Mouse (Mus musculus) liver, embryonic 14.5 days (tissue): Measurements from ENCODE around the gene Ereg. TPM values are rescaled to one million over a fixed set of nuclear protein-coding genes. Genes with fewer than 3 reads are reported as not detected.

ENCODE experiments used
- ATAC-seq: fragments of 200-750 bp; cut with Nextera tagmentation; 2 replicates; pipeline ENCODE4 v1.8.0; 2017; ENCODE audit warnings: moderate number of reproducible peaks, mild to moderate bottlenecking, moderate library complexity; ENCODE audit not compliant: insufficient read depth
- DNase-seq, 3 experiments: peaks; one replicate each; pipeline ENCODE4 v3.0.0-alpha.2; 2012 to 2013; ENCODE audit warnings: low read depth in 3 of 3, low spot score in 3 of 3
- H3K27ac ChIP-seq: fragments of 300-500 bp; sonication (generic); 2 replicates; pipeline ENCODE4 v1.5.1; 2014; ENCODE audit warnings: moderate library complexity, mild to moderate bottlenecking, control low read depth, inconsistent platforms
- H3K27me3 ChIP-seq: fragments of 300-500 bp; sonication (generic); 2 replicates; pipeline ENCODE4 v1.6.1; 2014; ENCODE audit warnings: mild to moderate bottlenecking, low read length, moderate library complexity; ENCODE audit not compliant: control insufficient read depth, insufficient read depth
- H3K36me3 ChIP-seq: fragments of 300-500 bp; sonication (generic); replicated peaks from 2 replicates; pipeline ENCODE4 v1.6.1; 2014; ENCODE audit warnings: low read depth; ENCODE audit not compliant: control insufficient read depth, insufficient read depth
- H3K4me1 ChIP-seq, 2 experiments: fragments of 200-500 bp in 1 of 2; fragments of 300-500 bp in 1 of 2; sonication (generic) in 1 of 2; replicated peaks; 2 replicates each; pipeline ENCODE4 v1.6.1; 2012 to 2014; ENCODE audit warnings: antibody characterized with exemption in 1 of 2, inconsistent platforms in 1 of 2, low read length in 1 of 2; ENCODE audit not compliant: control insufficient read depth in 2 of 2, insufficient read depth in 2 of 2
- H3K4me2 ChIP-seq: fragments of 300-500 bp; sonication (generic); 2 replicates; pipeline ENCODE4 v1.6.1; 2014; ENCODE audit warnings: low read depth, mild to moderate bottlenecking, control low read depth, moderate library complexity
- H3K4me3 ChIP-seq, 2 experiments: fragments of 200-500 bp in 1 of 2; fragments of 300-500 bp in 1 of 2; sonication (generic) in 1 of 2; 2 replicates each; pipeline ENCODE4 v1.5.1; 2012 to 2014; ENCODE audit warnings: low read depth in 2 of 2, low read length in 2 of 2, mild to moderate bottlenecking in 2 of 2, control low read depth in 1 of 2, inconsistent platforms in 1 of 2, moderate library complexity in 1 of 2; ENCODE audit not compliant: insufficient read depth in 1 of 2
- H3K9ac ChIP-seq: fragments of 300-500 bp; sonication (generic); replicated peaks from 2 replicates; pipeline ENCODE4 v1.6.1; 2014; ENCODE audit warnings: mild to moderate bottlenecking, control low read depth, moderate library complexity
- H3K9me3 ChIP-seq: fragments of 300-500 bp; sonication (generic); 2 replicates; pipeline ENCODE4 v1.6.1; 2016; ENCODE audit warnings: low read length, mixed read lengths; ENCODE audit not compliant: control insufficient read depth
- CTCF ChIP-seq: IDR thresholded peaks from 2 replicates; pipeline ENCODE4 v1.5.1; 2016; ENCODE audit warnings: antibody characterized with exemption, low read depth, control low read depth
- EP300 ChIP-seq: IDR thresholded peaks from 2 replicates; pipeline ENCODE4 v1.6.1; 2016; ENCODE audit warnings: antibody characterized with exemption, low read depth
- WGBS: fragments of 180-500 bp; shearing (Covaris S2); extraction: QIAGEN DNeasy Blood & Tissue Kit; methylation state at CpG from one replicate; pipeline ENCODE4 v1.1.7; 2014; ENCODE audit not compliant: insufficient replicate concordance; 5-methylcytosine and 5-hydroxymethylcytosine counted together
- polyA plus RNA-seq, 2 experiments: library from polyadenylated mRNA; depleted of rRNA in 1 of 2; stranded (reverse) in 1 of 2; unstranded in 1 of 2; fragments of >200 nt; fragmentation: Nextera tagmentation in 1 of 2; extraction: Ambion mirVana in 1 of 2; gene quantifications; 2 replicates each; pipeline versions ENCODE4 v1.2.1 to v1.2.3; 2012 to 2014

Ereg gene
- polyA plus RNA-seq (2012; rRNA removed) (0.02 and 0.06 TPM in 2 replicates), polyA plus RNA-seq (2014; fragmentation: Nextera tagmentation; extraction: Ambion mirVana) (0.14 TPM in 1 of 2 replicates, not detected in the other)

GRCm38 (mm10) chr5:91074450-91074950, at the start of gene Ereg:
Ereg (plus strand) TSS chr5:91074622.
- Histone ChIP-seq H3K27ac (no peak within 1 kb of the TSS), H3K27me3 (peaks cover 6% of the 10 kb centered on the region), H3K4me2 (no peak within 1 kb of the TSS), H3K36me3 (no peaks in the 10 kb centered on the region), H3K4me1 (no peaks in the 10 kb centered on the region), H3K9me3 (no peaks in the 10 kb centered on the region), H3K9ac (no peak within 1 kb of the TSS), H3K4me3 (peak within 1 kb of the TSS; percentile 0 to 29; a peak in 2 of 4 replicates)
- TF ChIP-seq EP300 = no peak
- no peak for TF ChIP-seq CTCF
- ATAC-seq (no peak), DNase-seq (no peak)
- 2% methylated on average over 25 of the region's 25 CpGs for WGBS

- WGBS = 60% methylated on average over 6 of the region's 6 CpGs
- Histone ChIP-seq H3K4me3 (no peak within 1 kb of the TSS), H3K27ac (no peak within 1 kb of the TSS), H3K4me2 (no peak within 1 kb of the TSS), H3K36me3 (no peaks in the 10 kb centered on the region), H3K9ac (no peak within 1 kb of the TSS), H3K9me3 (no peaks in the 10 kb centered on the region), H3K27me3 (no peaks in the 10 kb centered on the region), H3K4me1 (no peaks in the 10 kb centered on the region)
- no peak for TF ChIP-seq EP300
- no peak for TF ChIP-seq CTCF
- ATAC-seq = no peak
- no peak for DNase-seq
Measured at GRCm38 (mm10) chr5:91027164-91027563, 47.3 kb upstream of the Ereg start, which contains the start of gene Epgn. Epgn (plus strand) TSS chr5:91027464.

DNA sequence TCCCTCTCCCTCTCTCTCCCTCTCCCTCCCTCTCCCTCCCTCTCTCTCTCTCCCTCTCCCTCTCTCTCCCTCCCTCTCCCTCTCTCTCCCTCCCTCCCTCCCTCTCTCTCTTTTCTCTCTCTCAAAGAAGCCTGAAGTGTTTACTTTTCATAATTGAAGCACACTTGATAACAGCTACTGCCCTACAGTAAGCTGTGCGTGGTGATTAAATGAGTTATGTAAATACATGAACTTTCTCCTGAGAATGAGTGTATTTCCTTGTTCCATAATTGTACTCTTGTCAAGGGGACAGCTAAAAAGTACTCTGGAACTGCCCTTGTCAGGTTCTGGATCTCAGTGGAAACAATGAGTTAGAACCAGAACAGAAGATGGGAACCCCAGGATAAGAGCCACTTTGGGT, 46.6 kb upstream of the Ereg start:
- H3K9ac ChIP-seq = no peak overlapping the region
- no peaks in the 10 kb centered on the region for H3K36me3 ChIP-seq
- no peaks in the 10 kb centered on the region for H3K9me3 ChIP-seq
- DNase-seq (no peak), ATAC-seq (no peak)
- no peak overlapping the region for H3K4me3 ChIP-seq
- WGBS = 54% methylated on average over 1 of the region's 1 CpGs
- no peaks in the 10 kb centered on the region for H3K4me1 ChIP-seq
- H3K27ac ChIP-seq = no peak overlapping the region
- no peak overlapping the region for H3K4me2 ChIP-seq
- no peaks in the 10 kb centered on the region for H3K27me3 ChIP-seq
- TF ChIP-seq EP300 (no peak), CTCF (no peak)

- H3K4me1 ChIP-seq = no peaks in the 10 kb centered on the region
- no peak for DNase-seq
- no peak overlapping the region for H3K9ac ChIP-seq
Measured at GRCm38 (mm10) chr5:91030629-91031028, 43.8 kb upstream of the Ereg start.

DNA sequence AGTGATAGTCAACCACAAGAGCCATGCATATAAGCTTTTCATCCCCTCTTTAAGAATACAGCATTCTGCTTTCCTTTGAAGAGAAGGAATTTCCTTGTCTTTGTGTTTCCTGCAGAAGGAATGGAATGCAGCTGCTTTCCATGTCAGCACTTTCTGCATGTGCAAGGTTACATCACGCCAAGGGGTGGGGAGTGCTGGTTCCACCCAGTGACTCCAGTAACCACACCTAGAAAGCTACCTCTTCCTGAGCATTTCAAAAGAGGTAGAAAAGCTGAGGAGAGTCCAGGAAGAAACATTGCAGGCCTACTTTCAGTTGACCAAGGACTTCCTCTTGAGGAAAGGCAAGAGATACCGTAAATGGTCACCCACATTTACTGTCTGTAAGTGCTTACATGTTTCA, 39.1 kb upstream of the Ereg start:
- Histone ChIP-seq H3K4me3 (no peak overlapping the region), H3K4me1 (no peaks in the 10 kb centered on the region), H3K9me3 (no peaks in the 10 kb centered on the region), H3K4me2 (no peak overlapping the region), H3K27me3 (no peaks in the 10 kb centered on the region), H3K27ac (no peak overlapping the region), H3K9ac (no peak overlapping the region), H3K36me3 (no peaks in the 10 kb centered on the region)
- TF ChIP-seq EP300 (no peak), CTCF (no peak)
- ATAC-seq (no peak), DNase-seq (no peak)
- 46% methylated on average over 2 of the region's 2 CpGs for WGBS

More at GRCm38 (mm10) chr5:91030629-91031028, 43.8 kb upstream of the Ereg start:
- Histone ChIP-seq H3K27ac (no peak overlapping the region), H3K9me3 (no peaks in the 10 kb centered on the region), H3K36me3 (no peaks in the 10 kb centered on the region), H3K4me3 (no peak overlapping the region), H3K27me3 (no peaks in the 10 kb centered on the region), H3K4me2 (no peak overlapping the region)
- 70% methylated on average over 2 of the region's 2 CpGs for WGBS
- TF ChIP-seq CTCF (no peak), EP300 (no peak)
- no peak for ATAC-seq
